Mouse (Mus musculus) bone marrow macrophage, adult 2 months (primary cell): ENCODE measurements around the gene Cacna1f.

ENCODE experiments used
- CTCF ChIP-seq: IDR thresholded peaks from 2 replicates; pipeline ENCODE4 v1.5.1; 2012; ENCODE audit warnings: low read depth, mild to moderate bottlenecking, low read length, moderate library complexity
- POLR2A ChIP-seq: IDR thresholded peaks from 2 replicates; pipeline ENCODE4 v1.6.1; 2012; ENCODE audit warnings: mild to moderate bottlenecking, low read depth, low read length, borderline replicate concordance

DNA sequence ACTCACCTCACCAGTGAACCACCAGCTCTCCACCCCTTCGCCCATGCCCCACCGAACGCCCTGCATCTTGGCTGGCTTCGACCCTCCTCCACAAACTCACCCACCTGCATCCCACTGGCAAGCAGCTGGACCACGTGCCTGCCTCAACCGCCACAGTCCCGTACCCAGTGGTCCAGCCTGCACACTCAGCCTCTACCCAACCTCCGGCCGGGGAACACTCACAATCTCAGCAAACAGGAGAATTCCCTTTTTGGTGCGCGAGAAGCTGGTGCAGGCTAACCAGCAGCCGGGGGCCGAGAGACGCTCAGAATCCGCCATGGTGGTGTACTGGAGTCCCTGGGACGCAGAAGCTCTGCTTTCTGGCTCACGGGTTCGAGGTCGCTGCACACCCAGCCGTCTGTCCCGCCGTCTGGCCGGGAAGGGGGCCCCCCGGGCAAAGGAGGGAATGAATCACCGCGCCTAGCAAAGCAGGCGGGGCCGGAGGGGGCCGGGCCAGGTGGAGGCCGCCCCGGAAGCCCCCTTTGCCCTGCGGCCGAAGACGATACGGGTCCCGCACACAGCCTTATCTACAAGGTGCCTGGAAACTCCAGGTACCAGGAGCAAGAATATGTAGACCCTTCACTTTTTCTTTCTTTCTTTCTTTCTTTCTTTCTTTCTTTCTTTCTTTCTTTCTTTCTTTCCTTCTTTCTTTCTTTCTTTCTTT lies 64.2 kb downstream of the Cacna1f start, which contains the start of gene Plp2:
- TF ChIP-seq CTCF: no peak
- no peak for TF ChIP-seq POLR2A
